In the genomic region with DNA sequence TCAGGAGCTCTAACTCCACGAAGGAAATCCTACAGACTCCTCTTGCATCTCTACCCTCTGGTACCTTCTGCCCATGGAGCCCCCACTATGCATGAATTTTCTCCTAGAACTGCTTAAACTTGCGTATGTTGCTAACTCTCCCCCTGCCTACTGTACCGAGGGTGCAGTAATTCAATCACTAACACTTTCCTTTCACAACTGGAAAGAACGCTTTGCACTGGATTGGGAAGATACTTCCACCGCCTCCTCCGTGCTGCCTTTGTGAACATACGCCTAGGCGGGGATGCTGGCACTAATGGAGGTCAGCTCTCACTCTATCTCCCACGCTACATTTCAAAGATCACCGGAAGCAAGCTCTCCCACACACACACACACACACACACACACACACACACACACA, we compare ENCODE assay signal across 25 mouse cellular contexts. TPM values are rescaled to one million over a fixed set of nuclear protein-coding genes. Genes with fewer than 3 reads are reported as not detected.
DNase-seq lines count a peak whose midpoint lies in the region; ATAC-seq and TF ChIP-seq lines count a peak whose summit lies in the region.
"Had no signal": no experiment of that assay in that cellular context is flagged by ENCODE, and none has a peak within 500 bp of the region (broad histone marks: within the 10 kb centered on the region; RNA-seq: fewer than 3 reads in every experiment).

No protein-coding gene starts in this region.

- H3K9ac ChIP-seq in intestine, postnatal 0 days (ENCODE audit: low read depth, low read length), result no peak overlapping the region
- no peak overlapping the region for H3K9ac ChIP-seq in forebrain, embryonic 12.5 days
- H3K9ac ChIP-seq: embryonic facial prominence, embryonic 12.5 days had no signal

- no peaks in the 10 kb centered on the region for H3K9me3 ChIP-seq in intestine, postnatal 0 days (ENCODE audit: control insufficient read depth)
- no peaks in the 10 kb centered on the region for H3K9me3 ChIP-seq in forebrain, embryonic 12.5 days
- H3K9me3 ChIP-seq: embryonic facial prominence, embryonic 10.5 days; embryonic facial prominence, embryonic 12.5 days; G1E had no signal

- DNase-seq in heart, adult 11 months, result peak; percentile 66
- no peak for DNase-seq in heart, postnatal 10 days
- peak; percentile 29 for DNase-seq in right cerebral cortex, adult 18-20 months
- no peak for DNase-seq in right cerebral cortex, postnatal 10 days (ENCODE audit: low spot score in 2 of 2)
- peak; percentile 76 for DNase-seq in adipocyte (ENCODE audit: low spot score)
- DNase-seq: adrenal gland, adult 2 months; adrenal gland, postnatal 10 days; adrenal gland, postnatal 25 days; B cell, adult 2 months; cerebellum, adult 11-12 months; cerebellum, adult 2 months; cerebellum, adult 9-10 months; cerebellum, postnatal 10 days; cerebellum, postnatal 25 days had no signal

- H3K4me1 ChIP-seq in intestine, postnatal 0 days (replicated peaks; ENCODE audit: control insufficient read depth, insufficient read depth, low read length), result no peaks in the 10 kb centered on the region
- H3K4me1 ChIP-seq in forebrain, embryonic 12.5 days, result no peaks in the 10 kb centered on the region
- H3K4me1 ChIP-seq: embryonic facial prominence, embryonic 10.5 days; embryonic facial prominence, embryonic 12.5 days had no signal

- no peak overlapping the region for H3K4me2 ChIP-seq in intestine, postnatal 0 days (replicated peaks; ENCODE audit: low read depth)
- H3K4me2 ChIP-seq in forebrain, embryonic 12.5 days, result no peak overlapping the region
- H3K4me2 ChIP-seq: embryonic facial prominence, embryonic 12.5 days had no signal

- no peak overlapping the region for H3K27ac ChIP-seq in intestine, postnatal 0 days (ENCODE audit: low read depth, low read length)
- H3K27ac ChIP-seq in forebrain, embryonic 12.5 days, result no peak overlapping the region
- H3K27ac ChIP-seq: embryonic facial prominence, embryonic 10.5 days; embryonic facial prominence, embryonic 12.5 days had no signal

- H3K4me3 ChIP-seq in intestine, postnatal 0 days (ENCODE audit: low read depth, low read length), result no peak overlapping the region
- no peak overlapping the region for H3K4me3 ChIP-seq in forebrain, embryonic 12.5 days (replicated peaks)
- H3K4me3 ChIP-seq: embryonic facial prominence, embryonic 10.5 days; embryonic facial prominence, embryonic 12.5 days had no signal

- 93% methylated on average over 10 of the region's 10 CpGs for WGBS in intestine, postnatal 0 days
- 93% methylated on average over 10 of the region's 10 CpGs for WGBS in forebrain, embryonic 12.5 days

- peaks cover 56% of the 10 kb centered on the region for H3K36me3 ChIP-seq in intestine, postnatal 0 days (ENCODE audit: control insufficient read depth, insufficient read depth)
- H3K36me3 ChIP-seq in forebrain, embryonic 12.5 days (replicated peaks), result peaks cover 61% of the 10 kb centered on the region

- no peaks in the 10 kb centered on the region for H3K27me3 ChIP-seq in intestine, postnatal 0 days (replicated peaks; ENCODE audit: control insufficient read depth, insufficient read depth, low read length)
- no peaks in the 10 kb centered on the region for H3K27me3 ChIP-seq in forebrain, embryonic 12.5 days
- H3K27me3 ChIP-seq: CH12.LX; embryonic facial prominence, embryonic 12.5 days; Patski had no signal

- no peak for TF ChIP-seq CTCF in intestine, postnatal 0 days (IDR thresholded peaks at IDR 0.05; ENCODE audit: low read depth)

- no peak for ATAC-seq in intestine, postnatal 0 days
- ATAC-seq in forebrain, embryonic 12.5 days (ENCODE audit: low FRiP score), result no peak
- ATAC-seq: activated CD4-positive, CD25-positive, alpha-beta regulatory T cell, adult 4 months; CD4-positive, CD25-positive, alpha-beta regulatory T cell, adult 4 months; forebrain, embryonic 14.5 days; forebrain, embryonic 16.5 days; Patski had no signal

- intact Hi-C loops in heart, postnatal 10 days (cut with DNase I), result no loop called here

RNA-seq across cellular contexts. Expression of a gene that starts 17.8 kb away (rescaled TPM):
- 10 to 100 TPM; 18.2 to 21.4 TPM for total RNA-seq in heart, postnatal 10 days (2021)
- 8.8 and 10.9 TPM in 2 replicates for polyA plus RNA-seq in intestine, postnatal 0 days (2015; fragmentation: Nextera tagmentation; extraction: Ambion mirVana)
- polyA plus RNA-seq in forebrain, embryonic 12.5 days (2016; fragmentation: Nextera tagmentation; extraction: Ambion mirVana), result 36.9 and 37.3 TPM in 2 replicates

Comparison
In these comparisons a context has a peak if more than half of its experiments do, and no peak if none do; other contexts are left out.
1. DNase-seq: peak in heart, adult 11 months (single experiment), right cerebral cortex, adult 18-20 months (single experiment) and adipocyte (single experiment); none in heart, postnatal 10 days (0 of 2) and right cerebral cortex, postnatal 10 days (0 of 2).